Mouse (Mus musculus) T-cell, adult 2 months (primary cell): ENCODE results near the gene Rimklb.

Experiments
- DNase-seq: peaks from one replicate; pipeline ENCODE4 v3.0.0; 2022; ENCODE audit warnings: low spot score

Gene Rimklb

GRCm38 (mm10) chr6:122417015-122417414 lies 81.5 kb downstream of the Rimklb start:
- no peak for DNase-seq

GRCm38 (mm10) chr6:122416347-122416746 lies 82.2 kb downstream of the Rimklb start:
- DNase-seq, result no peak

GRCm38 (mm10) chr6:122411281-122411680 lies 87.3 kb downstream of the Rimklb start:
- no peak for DNase-seq

GRCm38 (mm10) chr6:122402240-122402639 lies 96.3 kb downstream of the Rimklb start:
- no peak for DNase-seq

- no peak for DNase-seq
These were observed 98.3 kb downstream of the Rimklb start for GRCm38 (mm10) chr6:122400263-122400662.
